Mouse (Mus musculus) retina, embryonic 14.5 days (tissue): ENCODE measurements around the gene Aff3.
A peak's percentile ranks its signal among the peaks of the same experiment; 100 is the strongest.

Source experiments
- DNase-seq: peaks from one replicate; pipeline ENCODE4 v3.0.0-alpha.2; 2015; ENCODE audit warnings: low spot score

Aff3 gene

DNA sequence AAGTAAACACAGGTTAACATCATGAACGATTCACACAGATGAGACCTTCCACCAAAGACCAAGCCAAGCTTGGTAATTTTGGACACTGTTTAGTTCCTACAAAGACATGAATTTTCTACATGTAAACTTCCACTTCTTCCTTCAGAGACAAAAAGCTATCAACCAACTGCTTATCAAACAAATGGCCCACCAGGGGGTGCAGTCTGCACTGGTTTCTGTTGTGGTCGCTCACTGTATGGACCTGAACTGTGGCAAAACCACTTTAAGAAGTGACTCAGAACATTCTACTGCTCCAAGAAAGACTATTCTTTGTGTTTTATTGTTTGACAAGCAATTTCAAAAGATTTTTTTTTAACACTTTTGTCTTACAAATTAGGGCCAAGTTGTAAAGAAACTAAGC, 271.8 kb downstream of the Aff3 start:
- peak; percentile 89 for DNase-seq

DNA sequence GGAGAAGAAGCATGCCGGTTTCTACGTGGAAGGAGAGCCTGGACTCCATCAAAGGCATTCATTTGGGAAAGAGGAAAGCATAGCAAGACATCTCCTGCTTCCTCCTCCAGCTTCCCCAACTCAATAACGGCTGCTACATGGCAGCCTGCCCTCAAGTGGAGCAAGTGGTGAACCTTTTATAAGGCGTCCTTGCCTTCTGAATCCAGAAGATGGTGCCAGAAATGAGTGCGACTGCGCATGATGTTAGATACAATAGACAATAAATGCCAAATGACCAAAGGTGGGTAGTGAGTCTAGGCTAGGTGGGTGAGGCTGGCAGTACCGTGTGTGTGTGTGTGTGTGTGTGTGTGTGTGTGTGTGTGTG, 273.9 kb downstream of the Aff3 start:
- peak; percentile 49 for DNase-seq

DNA sequence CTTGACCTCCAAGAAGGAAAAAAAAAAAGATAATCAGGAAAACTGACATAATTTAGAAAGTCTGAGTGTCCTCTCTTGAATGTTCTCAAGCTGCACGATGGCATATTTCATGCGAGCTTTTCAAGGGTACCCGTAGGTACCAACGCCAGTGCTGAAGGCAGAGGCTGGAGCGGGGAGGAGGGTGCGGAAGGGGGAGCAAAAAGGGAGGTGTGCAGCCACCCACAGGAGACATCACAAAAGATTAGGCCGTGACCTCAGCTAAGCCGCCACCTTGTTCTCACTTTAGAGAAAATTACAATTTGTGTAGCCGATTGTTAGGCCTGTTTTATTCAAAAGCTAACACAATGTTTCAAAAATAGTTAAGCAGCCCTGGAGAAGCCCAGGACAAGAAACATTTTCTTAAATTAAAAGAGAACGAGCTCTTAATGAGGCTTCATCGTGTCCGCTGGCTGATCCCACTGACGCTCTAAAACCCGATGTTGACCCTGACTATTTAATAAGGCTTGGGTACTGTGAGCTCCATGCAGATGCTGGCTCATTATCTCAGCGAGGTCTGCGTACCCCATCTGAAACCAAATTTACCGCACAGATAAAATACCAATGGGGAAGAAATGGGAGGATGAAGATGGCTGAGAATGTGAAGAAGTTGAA, 274.4 kb downstream of the Aff3 start:
- no peak for DNase-seq

GRCm38 (mm10) chr1:38389576-38389975, 275.2 kb downstream of the Aff3 start:
- DNase-seq: no peak

DNA sequence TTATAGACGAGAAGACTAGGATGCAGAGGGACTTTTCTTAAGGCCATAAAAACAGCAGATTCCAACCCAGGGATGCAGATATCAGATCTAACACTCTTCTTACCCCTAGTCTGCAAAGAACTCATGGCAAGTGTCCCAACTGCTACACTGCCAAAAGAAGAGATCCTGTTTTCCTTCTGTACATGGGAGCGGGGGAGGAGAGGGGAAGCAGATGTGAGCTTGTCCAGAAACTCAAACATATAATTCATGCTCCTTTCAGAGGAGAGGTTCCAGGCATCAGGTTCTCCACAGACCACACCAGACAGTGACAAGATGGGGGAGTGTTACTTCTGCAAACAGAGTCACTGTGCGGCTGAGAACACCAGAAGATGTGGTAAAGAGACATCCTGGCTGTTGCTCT, 276.3 kb downstream of the Aff3 start:
- DNase-seq: no peak

- no peak for DNase-seq
Observed at GRCm38 (mm10) chr1:38387438-38387837, 277.3 kb downstream of the Aff3 start.

- peak; percentile 55 for DNase-seq
Observed at GRCm38 (mm10) chr1:38384457-38385121, 280.2 kb downstream of the Aff3 start.

- DNase-seq: no peak
Observed at GRCm38 (mm10) chr1:38384010-38384409, 280.7 kb downstream of the Aff3 start.

DNA sequence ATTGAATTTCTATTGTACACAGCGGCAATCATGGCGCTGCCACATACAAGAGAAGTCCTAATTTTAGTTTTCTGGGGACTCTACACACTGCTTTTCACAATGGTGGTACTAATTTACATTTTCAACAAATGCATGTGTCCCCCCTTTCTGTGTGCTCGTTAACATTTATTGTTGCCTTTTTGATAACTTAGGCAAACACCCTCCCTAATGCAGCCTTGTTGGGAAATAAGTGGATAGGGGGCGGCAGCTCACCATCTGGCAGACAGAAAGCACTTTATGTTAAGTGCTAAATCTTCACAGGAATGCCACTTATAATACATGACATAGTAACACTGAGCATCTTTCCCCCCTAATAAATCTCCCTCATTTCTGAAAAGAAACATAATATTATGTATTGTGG, 282.1 kb downstream of the Aff3 start:
- no peak for DNase-seq

- no peak for DNase-seq
Observed at GRCm38 (mm10) chr1:38377930-38378329, 286.8 kb downstream of the Aff3 start.

DNA sequence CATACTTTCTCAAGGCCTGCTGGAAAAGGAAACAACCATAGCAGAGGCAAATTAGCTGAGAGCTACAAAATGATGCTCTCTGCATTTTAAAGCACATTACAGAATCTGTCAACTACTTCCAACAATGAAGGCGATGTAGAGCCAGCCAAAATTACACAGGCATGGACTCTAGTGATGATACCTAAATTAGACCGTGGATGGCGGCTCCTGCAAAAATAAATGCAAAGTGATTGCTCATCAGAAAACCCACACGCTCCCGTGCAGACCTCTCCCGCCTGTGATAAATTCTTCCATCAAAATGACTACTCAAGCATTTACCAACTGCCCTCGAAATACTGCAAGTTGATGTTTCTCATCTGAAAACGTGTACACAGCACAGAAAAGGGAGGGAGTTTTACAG, 295.6 kb downstream of the Aff3 start:
- DNase-seq: no peak

- no peak for DNase-seq
Observed at GRCm38 (mm10) chr1:38368081-38368689, 296.6 kb downstream of the Aff3 start.

DNA sequence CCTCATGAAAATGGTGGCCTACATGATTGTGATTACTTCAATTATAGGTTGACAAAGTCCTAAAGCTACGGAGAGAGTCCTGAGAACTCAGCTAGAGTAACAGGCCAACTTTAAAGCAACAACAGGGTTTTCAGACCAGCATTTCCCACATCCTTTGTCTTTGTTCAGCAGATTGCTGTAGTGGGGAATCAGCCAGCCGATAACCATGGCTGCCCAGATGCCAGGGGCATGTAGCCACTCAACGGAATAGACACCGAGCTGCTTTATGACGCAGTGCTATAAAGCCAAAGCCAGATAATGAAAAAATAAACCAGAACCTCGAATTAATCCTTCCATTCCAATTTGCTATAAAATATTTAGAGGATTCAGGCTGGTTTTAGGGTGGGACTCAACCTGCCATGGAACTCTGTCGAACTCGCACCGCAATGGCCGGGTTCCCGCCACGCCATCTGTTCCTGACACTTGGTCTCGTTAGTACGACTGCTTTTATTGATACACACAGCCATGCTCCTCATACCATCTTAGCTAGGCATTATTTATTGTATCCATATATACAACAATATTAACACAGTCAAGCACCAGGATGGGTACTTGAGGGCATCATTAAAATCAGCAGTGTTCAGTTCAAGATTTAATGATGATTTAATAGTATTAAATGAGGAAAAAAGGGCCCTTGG, 297.2 kb downstream of the Aff3 start:
- DNase-seq: no peak

GRCm38 (mm10) chr1:38363856-38364255, 300.9 kb downstream of the Aff3 start:
- no peak for DNase-seq

DNA sequence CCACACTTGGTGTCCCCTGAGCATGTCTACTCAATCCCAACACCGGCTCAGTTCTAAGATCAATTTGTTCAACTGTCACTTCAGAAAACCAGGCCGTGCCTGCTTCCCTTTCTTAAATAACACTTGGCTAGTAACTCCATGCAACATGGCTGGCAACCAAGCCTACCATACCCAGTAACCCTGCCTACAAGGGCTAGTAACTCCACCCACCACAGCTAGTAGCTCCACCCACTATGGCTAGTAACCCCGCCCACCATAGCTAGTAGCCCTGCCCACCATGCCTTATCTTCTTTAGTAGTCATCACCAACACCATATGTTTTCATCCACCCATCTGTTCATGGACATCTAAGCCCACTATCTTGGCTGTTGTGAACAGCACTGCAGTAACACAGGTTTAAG, 302.5 kb downstream of the Aff3 start:
- DNase-seq: no peak

GRCm38 (mm10) chr1:38358797-38359349, 305.9 kb downstream of the Aff3 start:
- no peak for DNase-seq

- no peak for DNase-seq
Observed at GRCm38 (mm10) chr1:38357933-38358796, 306.6 kb downstream of the Aff3 start.

GRCm38 (mm10) chr1:38354585-38354984, 310.2 kb downstream of the Aff3 start:
- DNase-seq: no peak

DNA sequence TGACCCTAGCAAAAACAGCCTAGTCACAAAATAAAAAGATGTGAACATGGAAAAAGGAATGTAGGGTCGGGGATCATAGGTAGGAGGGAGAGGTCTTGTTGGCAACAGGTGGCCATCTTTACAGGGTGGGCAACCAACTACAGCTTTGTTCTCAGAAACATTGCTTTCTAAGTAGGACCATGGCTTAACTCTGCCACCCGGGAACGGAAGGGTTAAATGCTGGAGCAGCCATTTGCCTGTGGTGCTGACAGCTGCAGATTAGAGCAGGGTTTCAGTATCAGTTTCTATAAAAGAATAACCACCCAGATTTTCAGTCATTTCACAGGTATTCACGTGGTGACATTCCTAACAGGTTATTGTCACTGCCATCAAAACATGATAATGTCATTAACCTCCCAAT, 317.4 kb downstream of the Aff3 start:
- no peak for DNase-seq

DNA sequence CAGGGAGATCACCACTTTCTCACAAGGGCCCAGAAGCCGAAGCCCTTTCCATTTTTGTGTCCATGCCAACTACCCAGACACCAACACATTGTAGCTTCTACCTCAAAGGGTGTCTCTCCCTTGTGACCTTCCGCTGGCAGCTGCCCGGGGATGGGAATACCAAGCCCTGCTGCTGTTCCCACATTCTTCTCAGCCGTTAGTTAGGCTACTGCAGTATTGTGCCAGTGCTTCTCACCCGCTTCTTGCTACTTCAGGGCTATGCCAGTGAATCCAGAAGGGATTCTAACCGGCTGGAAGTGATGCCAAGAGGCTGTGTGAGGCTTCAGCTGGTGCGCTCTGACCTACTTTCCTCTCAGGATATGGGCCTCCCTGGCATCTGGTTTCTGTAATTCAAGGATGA, 330.5 kb downstream of the Aff3 start:
- peak; percentile 63 for DNase-seq

DNA sequence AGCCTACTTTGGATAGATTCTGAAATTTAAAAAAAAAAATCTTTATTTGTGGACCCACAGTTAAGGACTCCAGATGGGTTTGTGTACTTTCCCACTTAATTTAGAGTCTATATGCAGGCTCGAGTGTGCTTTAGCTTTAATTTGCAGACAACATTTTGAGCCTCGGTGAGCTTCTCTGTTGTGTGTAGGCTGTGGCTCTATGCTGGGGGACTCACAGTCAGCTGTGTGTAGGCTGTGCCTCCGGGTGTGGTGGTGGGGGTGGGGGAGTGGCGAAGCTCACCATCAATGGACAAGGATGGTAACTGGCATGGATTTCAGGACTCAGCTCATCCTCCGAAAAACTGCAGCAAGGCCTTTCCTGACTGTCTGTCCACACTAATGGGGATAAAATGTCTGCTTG, 331.8 kb downstream of the Aff3 start:
- no peak for DNase-seq

DNA sequence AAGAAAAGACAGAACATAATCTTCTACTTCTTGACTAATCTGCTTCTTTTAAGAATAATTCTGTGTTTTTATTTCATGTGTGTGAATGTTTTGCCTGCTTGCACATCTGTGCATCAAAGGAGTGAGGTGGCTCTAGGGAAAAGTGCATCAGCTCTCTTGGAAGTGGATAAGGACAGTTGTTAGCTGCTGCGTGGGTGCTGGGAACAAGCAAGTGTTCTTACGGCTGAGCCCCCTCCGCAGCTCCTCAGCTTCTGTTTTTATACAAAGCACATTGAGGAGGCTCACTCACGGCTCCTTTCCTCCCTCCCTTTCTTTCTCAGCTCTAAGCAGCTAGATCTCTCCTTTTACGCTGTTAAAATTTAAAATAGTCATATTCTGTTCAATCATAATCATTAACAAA, 340.5 kb downstream of the Aff3 start:
- no peak for DNase-seq
